Mouse (Mus musculus): ENCODE results near the gene Cox15. TPM values are rescaled to one million over a fixed set of nuclear protein-coding genes. Genes with fewer than 3 reads are reported as not detected.
A peak's percentile ranks its signal among the peaks of the same experiment; 100 is the strongest.

Gene Cox15
- polyA plus RNA-seq, 1 experiment from 2014 or later: 11.9 TPM

- Histone ChIP-seq H3K9ac (replicated peaks) (no peak overlapping the region), H3K4me1 (0 out of 2 replicates have a peak, but pooled peaks cover 5% of the 10 kb centered on the region), H3K9me3 (replicated peaks) (no peaks in the 10 kb centered on the region), H3K27me3 (replicated peaks) (no peaks in the 10 kb centered on the region), H3K4me3 (replicated peaks) (no peak overlapping the region), H3K4me2 (no peak overlapping the region), H3K27ac (replicated peaks) (no peak overlapping the region), H3K36me3 (peaks cover 33% of the 10 kb centered on the region)
- WGBS: 74% methylated on average over 11 of the region's 11 CpGs
- no peak for ATAC-seq (ENCODE audit: low FRiP score)
Observed at GRCm38 (mm10) chr19:43699021-43699762, 53.6 kb downstream of the Cox15 start.

DNA sequence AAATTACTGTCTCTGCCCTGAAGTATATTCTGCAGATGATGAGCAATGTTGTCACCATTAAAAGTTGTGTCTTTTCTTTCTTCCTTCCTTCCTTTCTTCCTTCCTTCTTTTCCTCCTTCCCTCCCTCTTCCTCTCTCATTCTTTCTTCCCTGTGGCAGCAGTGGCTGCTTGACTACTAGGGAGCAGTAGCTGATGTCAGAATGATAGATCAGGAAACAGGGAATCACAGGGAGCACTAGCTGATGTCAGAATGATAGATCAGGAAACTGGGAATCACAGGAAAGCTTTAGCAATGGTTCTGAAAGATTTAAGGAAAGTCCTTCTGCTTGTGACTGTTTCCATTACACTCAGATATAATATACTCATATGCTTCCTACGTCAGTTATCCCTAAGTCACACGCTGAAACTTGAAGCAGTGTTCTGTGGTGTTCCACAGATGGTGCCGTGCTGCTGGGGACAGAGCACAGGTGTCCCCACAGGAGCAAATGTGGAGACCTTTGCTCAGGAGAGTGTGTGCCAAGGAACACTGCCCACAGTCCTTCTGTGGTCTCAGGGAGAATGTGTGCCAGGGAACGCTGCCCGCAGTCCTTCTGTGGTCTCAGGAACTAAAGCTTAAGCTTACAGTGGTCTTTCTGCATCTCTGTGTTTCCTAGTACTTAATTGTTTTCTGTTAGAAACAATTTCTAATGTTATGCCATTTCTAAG, 55.0 kb downstream of the Cox15 start:
- no peak overlapping the region for H3K27ac ChIP-seq (replicated peaks)
- H3K36me3 ChIP-seq: peaks cover 24% of the 10 kb centered on the region
- ATAC-seq (ENCODE audit: low FRiP score): no peak
- no peak overlapping the region for H3K4me2 ChIP-seq
- H3K9me3 ChIP-seq (replicated peaks): no peaks in the 10 kb centered on the region
- 90% methylated on average over 5 of the region's 5 CpGs for WGBS
- no peaks in the 10 kb centered on the region for H3K27me3 ChIP-seq (replicated peaks)
- peaks cover 6% of the 10 kb centered on the region for H3K4me1 ChIP-seq
- H3K4me3 ChIP-seq (replicated peaks): no peak overlapping the region
- H3K9ac ChIP-seq (replicated peaks): no peak overlapping the region

DNA sequence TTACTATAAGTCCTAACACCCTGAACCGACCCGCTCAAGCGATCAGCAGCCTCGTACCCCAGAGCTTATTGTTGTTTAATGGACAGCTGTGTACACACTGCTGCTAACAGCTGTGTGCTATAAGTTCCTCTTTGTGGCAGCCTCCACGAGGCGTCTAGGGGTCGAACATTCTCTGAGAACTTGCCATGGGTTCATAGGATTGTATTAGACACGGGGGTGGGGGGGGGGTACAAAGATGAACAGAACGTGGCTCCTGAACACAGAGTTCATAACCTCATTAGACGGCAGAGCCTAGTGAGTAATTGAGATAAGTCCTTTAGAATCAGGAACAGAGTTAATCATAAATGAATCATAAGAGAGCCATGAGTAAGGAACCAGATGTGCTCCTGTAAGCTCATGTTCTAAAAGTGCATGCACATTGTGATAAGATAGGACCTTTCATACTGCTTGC, 57.3 kb downstream of the Cox15 start:
- no peak overlapping the region for H3K27ac ChIP-seq (replicated peaks)
- no peaks in the 10 kb centered on the region for H3K27me3 ChIP-seq (replicated peaks)
- H3K9ac ChIP-seq (replicated peaks): no peak overlapping the region
- H3K4me2 ChIP-seq: no peak overlapping the region
- 48% methylated on average over 10 of the region's 10 CpGs for WGBS
- peaks cover 11% of the 10 kb centered on the region for H3K36me3 ChIP-seq
- ATAC-seq (ENCODE audit: low FRiP score): no peak
- H3K9me3 ChIP-seq (replicated peaks): no peaks in the 10 kb centered on the region
- peaks cover 19% of the 10 kb centered on the region for H3K4me1 ChIP-seq
- H3K4me3 ChIP-seq (replicated peaks): no peak overlapping the region

DNA sequence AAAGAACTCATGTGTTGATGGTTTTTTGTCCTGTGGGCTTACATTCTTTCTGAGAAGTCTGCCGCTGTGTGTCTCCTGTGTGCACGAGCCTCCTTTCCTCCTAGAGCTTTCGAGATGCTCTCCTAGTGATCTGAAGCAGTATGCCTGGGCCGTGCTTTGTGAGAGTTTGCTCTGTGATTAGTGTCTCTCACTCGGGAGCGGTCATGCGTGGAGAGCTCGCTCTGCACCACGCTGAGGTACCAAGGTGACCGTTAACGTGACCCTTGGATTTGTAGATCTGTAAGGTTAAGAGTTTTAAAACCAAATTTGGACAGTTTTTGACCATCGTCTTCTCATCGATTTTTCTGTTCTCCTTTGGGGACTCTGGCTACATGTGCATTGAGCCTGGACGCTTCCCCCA, 60.0 kb downstream of the Cox15 start:
- Histone ChIP-seq H3K27ac (replicated peaks) (no peak overlapping the region), H3K4me1 (peaks cover 31% of the 10 kb centered on the region), H3K4me2 (no peak overlapping the region), H3K36me3 (no peaks in the 10 kb centered on the region), H3K4me3 (replicated peaks) (no peak overlapping the region), H3K9ac (replicated peaks) (no peak overlapping the region), H3K9me3 (replicated peaks) (no peaks in the 10 kb centered on the region), H3K27me3 (replicated peaks) (no peaks in the 10 kb centered on the region)
- no peak for ATAC-seq (ENCODE audit: low FRiP score)
- WGBS: 70% methylated on average over 14 of the region's 14 CpGs

- H3K4me1 ChIP-seq: peaks cover 26% of the 10 kb centered on the region
- H3K27me3 ChIP-seq (replicated peaks): no peaks in the 10 kb centered on the region
- peak; percentile 97 for ATAC-seq (ENCODE audit: low FRiP score)
- peak within 1 kb of the TSS; percentile 84 for H3K27ac ChIP-seq (replicated peaks)
- peak within 1 kb of the TSS; percentile 81 for H3K4me2 ChIP-seq
- H3K9ac ChIP-seq (replicated peaks): peak within 1 kb of the TSS; percentile 91
- WGBS: 1% methylated on average over 60 of the region's 60 CpGs
- no peaks in the 10 kb centered on the region for H3K36me3 ChIP-seq
- no peaks in the 10 kb centered on the region for H3K9me3 ChIP-seq (replicated peaks)
- H3K4me3 ChIP-seq (replicated peaks): peak within 1 kb of the TSS; percentile 94
Observed at GRCm38 (mm10) chr19:43689419-43690246, 63.2 kb downstream of the Cox15 start, which contains the start of gene Entpd7. Gene Entpd7 (plus strand): TSS chr19:43689672.

Other genes starting within 250 kb of the Cox15 start
- gene Got1, start 228.4 kb downstream of the Cox15 start, polyA plus RNA-seq (2015; fragmentation: Nextera tagmentation; extraction: Ambion mirVana): 118 and 127 TPM in 2 replicates
- 5.5 TPM in 1 of 2 replicates, not detected in the other for gene Nkx2-3, start 140.7 kb downstream of the Cox15 start, polyA plus RNA-seq (2015; fragmentation: Nextera tagmentation; extraction: Ambion mirVana)
- 16.2 and 16.5 TPM in 2 replicates for gene Slc25a28, start 78.1 kb downstream of the Cox15 start, polyA plus RNA-seq (2015; fragmentation: Nextera tagmentation; extraction: Ambion mirVana)
- 8.9 and 9.5 TPM in 2 replicates for gene Entpd7, start 63.3 kb downstream of the Cox15 start, polyA plus RNA-seq (2015; fragmentation: Nextera tagmentation; extraction: Ambion mirVana)
- 6.5 and 11.3 TPM in 2 replicates for gene Cutc, start within 50 bp of the Cox15 start, polyA plus RNA-seq (2015; fragmentation: Nextera tagmentation; extraction: Ambion mirVana)
- 0.06 and 0.15 TPM in 2 replicates for gene Abcc2, start 29.2 kb upstream of the Cox15 start, polyA plus RNA-seq (2015; fragmentation: Nextera tagmentation; extraction: Ambion mirVana)
- 8.0 and 12.7 TPM in 2 replicates for gene Dnmbp, start 187.2 kb upstream of the Cox15 start, polyA plus RNA-seq (2015; fragmentation: Nextera tagmentation; extraction: Ambion mirVana)
- 0.10 and 1.3 TPM in 2 replicates for gene Cpn1, start 233.6 kb upstream of the Cox15 start, polyA plus RNA-seq (2015; fragmentation: Nextera tagmentation; extraction: Ambion mirVana)